Mouse (Mus musculus) thymus, postnatal 0 days (tissue): Measurements from ENCODE around the gene Slc44a1. TPM values are rescaled to one million over a fixed set of nuclear protein-coding genes. Genes with fewer than 3 reads are reported as not detected.

Source experiments
- polyA plus RNA-seq: library from polyadenylated mRNA; unstranded; fragments of >200 nt; fragmentation: Nextera tagmentation; extraction: Ambion mirVana; gene quantifications from 2 replicates; pipeline ENCODE4 v1.2.1, GENCODE M21; 2015

The Slc44a1 gene
- polyA plus RNA-seq, 1 experiment from 2014 or later: 9.6 TPM

Other genes starting within 250 kb of the Slc44a1 start
- gene Fsd1l, start 191.1 kb downstream of the Slc44a1 start, polyA plus RNA-seq: 1.2 and 1.7 TPM in 2 replicates